Mouse (Mus musculus) liver, adult 2 months (tissue): ENCODE results near the gene Kcnip4.

ENCODE experiments used
- CTCF ChIP-seq: fragments of 200-500 bp; IDR thresholded peaks from 2 replicates; pipeline ENCODE4 v1.5.1; 2011; ENCODE audit warnings: low read depth, low read length, control low read depth
- POLR2A ChIP-seq: fragments of 200-500 bp; IDR thresholded peaks from 2 replicates; pipeline ENCODE4 v1.6.1; 2011; ENCODE audit warnings: low read length, control low read depth; ENCODE audit not compliant: insufficient read depth; ENCODE audit errors: extremely low read depth

GRCm38 (mm10) chr5:48942378-48943088 lies 582.2 kb downstream of the Kcnip4 start:
- no peak for TF ChIP-seq CTCF
- no peak for TF ChIP-seq POLR2A
